Mouse (Mus musculus): Measurements from ENCODE around the gene Dnah1. TPM values are rescaled to one million over a fixed set of nuclear protein-coding genes. Genes with fewer than 3 reads are reported as not detected.

The Dnah1 gene
- polyA plus RNA-seq, 1 experiment from 2014 or later = 1.3 TPM

- WGBS = 91% methylated on average over 14 of the region's 14 CpGs
- H3K9me3 ChIP-seq = no peaks in the 10 kb centered on the region
- ATAC-seq (ENCODE audit: extremely low read depth, insufficient number of reproducible peaks, low FRiP score, low TSS enrichment) = no peak
- no peak overlapping the region for H3K4me2 ChIP-seq
- H3K4me1 ChIP-seq = no peaks in the 10 kb centered on the region
- no peak overlapping the region for H3K4me3 ChIP-seq
- peaks cover 89% of the 10 kb centered on the region for H3K36me3 ChIP-seq
- H3K27me3 ChIP-seq (replicated peaks) = no peaks in the 10 kb centered on the region
- H3K9ac ChIP-seq = no peak overlapping the region
- H3K27ac ChIP-seq (replicated peaks) = no peak overlapping the region
These were observed 65.1 kb downstream of the Dnah1 start for GRCm38 (mm10) chr14:31258476-31259050.

GRCm38 (mm10) chr14:31252091-31252490 is 71.6 kb downstream of the Dnah1 start:
- ATAC-seq (ENCODE audit: extremely low read depth, insufficient number of reproducible peaks, low FRiP score, low TSS enrichment) = no peak
- H3K4me3 ChIP-seq = peak overlapping the region; percentile 71
- WGBS = 86% methylated on average over 5 of the region's 5 CpGs
- peaks cover 24% of the 10 kb centered on the region for H3K4me1 ChIP-seq
- no peaks in the 10 kb centered on the region for H3K9me3 ChIP-seq
- peaks cover 47% of the 10 kb centered on the region for H3K36me3 ChIP-seq
- H3K27me3 ChIP-seq (replicated peaks) = no peaks in the 10 kb centered on the region
- H3K9ac ChIP-seq = peak overlapping the region; percentile 94
- H3K27ac ChIP-seq (replicated peaks) = no peak overlapping the region; the same call in 1 of the 2 replicates
- H3K4me2 ChIP-seq = peak overlapping the region; percentile 87

- Histone ChIP-seq H3K27me3 (replicated peaks) (no peaks in the 10 kb centered on the region), H3K36me3 (peaks cover 43% of the 10 kb centered on the region), H3K4me2 (peak overlapping the region; percentile 87), H3K27ac (replicated peaks) (peak overlapping the region; percentile 95), H3K4me1 (peaks cover 27% of the 10 kb centered on the region), H3K9ac (peak overlapping the region; percentile 94), H3K9me3 (no peaks in the 10 kb centered on the region), H3K4me3 (peak overlapping the region; percentile 71)
- no peak for ATAC-seq (ENCODE audit: extremely low read depth, insufficient number of reproducible peaks, low FRiP score, low TSS enrichment)
- 2% methylated on average over 15 of the region's 18 CpGs for WGBS
These were observed 72.1 kb downstream of the Dnah1 start for GRCm38 (mm10) chr14:31251626-31252025.

DNA sequence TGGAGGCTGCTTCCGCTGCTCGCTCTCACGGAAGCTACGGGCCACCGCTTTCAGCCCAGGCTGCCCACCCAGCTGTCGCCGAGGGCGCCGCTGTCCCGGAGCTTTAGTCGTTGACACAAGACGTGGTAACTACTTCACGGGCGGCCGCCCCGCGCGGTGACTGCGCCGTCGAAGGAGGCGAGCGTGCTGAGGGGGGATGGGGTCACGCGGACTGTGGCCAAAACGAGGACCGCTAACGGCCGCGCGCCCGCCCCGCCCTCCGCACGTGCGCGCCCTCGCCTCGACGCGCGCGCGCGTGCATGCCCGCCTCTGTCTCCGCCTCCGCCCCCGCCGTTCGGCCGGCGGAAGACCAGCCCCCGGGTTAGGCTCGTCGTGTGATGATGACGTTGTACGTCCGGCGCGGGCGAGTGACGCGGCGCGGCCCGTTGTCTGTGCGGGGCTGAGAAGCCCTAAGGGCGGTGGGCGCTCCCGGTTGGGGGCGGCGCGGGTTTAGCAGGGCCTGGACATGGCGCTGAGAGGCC is 72.6 kb downstream of the Dnah1 start, which contains the start of the genes Phf7 and Bap1:
Phf7 (minus strand) TSS at position 234 of the 521 bp plus-strand sequence.
Bap1 (plus strand) TSS at position 367 of the 521 bp plus-strand sequence.
- H3K36me3 ChIP-seq = peaks cover 38% of the 10 kb centered on the region
- H3K27ac ChIP-seq (replicated peaks) = peak within 1 kb of the TSS; percentile 95
- peak within 1 kb of the TSS; percentile 71 for H3K4me3 ChIP-seq
- WGBS = under 1% methylated on average over 75 of the region's 75 CpGs
- ATAC-seq (ENCODE audit: extremely low read depth, insufficient number of reproducible peaks, low FRiP score, low TSS enrichment) = peak; percentile 87
- H3K9ac ChIP-seq = peak within 1 kb of the TSS; percentile 94
- no peaks in the 10 kb centered on the region for H3K27me3 ChIP-seq (replicated peaks)
- peak within 1 kb of the TSS; percentile 87 for H3K4me2 ChIP-seq
- H3K4me1 ChIP-seq = peaks cover 32% of the 10 kb centered on the region
- no peaks in the 10 kb centered on the region for H3K9me3 ChIP-seq

DNA sequence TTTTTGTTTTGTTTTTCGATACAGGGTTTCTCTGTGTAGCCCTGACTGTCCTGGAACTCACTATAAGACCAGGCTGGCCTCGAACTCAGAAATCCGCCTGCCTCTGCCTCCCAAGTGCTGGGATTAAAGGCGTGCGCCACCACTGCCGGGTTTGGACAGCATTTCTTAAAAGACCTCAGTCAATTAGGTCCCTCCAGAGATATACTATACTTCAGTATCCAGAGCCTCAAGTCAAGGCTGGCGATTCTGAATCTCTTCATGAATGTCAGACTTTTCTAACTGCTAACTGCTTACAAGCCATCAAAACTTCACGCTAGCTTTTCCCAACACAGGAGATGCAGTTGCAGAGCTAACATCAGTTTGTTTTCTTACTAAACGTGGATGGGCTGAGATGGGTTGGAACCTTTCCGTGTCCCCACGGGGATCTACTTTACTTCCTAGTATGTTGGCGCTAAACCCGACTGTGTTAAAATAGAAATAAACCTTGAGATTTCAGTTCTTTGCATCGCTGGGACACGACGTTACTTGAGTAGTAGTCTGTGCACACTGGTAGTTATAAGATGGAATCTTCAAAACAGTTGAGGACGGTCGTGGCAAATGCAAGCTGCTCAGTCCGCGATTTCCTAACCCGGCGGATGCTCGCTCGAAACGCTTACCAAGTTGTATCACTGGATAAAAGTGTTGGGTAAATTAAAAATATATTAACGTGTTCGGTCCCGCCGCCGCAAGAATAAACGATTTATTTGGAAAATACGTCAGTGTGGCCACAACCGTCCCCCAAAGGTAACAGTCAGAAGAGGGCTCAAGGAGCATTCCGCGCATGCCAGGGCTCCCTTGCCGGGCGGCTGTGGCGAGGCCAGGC is 73.2 kb downstream of the Dnah1 start:
- Histone ChIP-seq H3K4me1 (peaks cover 38% of the 10 kb centered on the region), H3K27ac (replicated peaks) (peak overlapping the region; percentile 95), H3K4me2 (peak overlapping the region; percentile 70), H3K27me3 (replicated peaks) (no peaks in the 10 kb centered on the region), H3K4me3 (peak overlapping the region; percentile 71), H3K9me3 (no peaks in the 10 kb centered on the region), H3K9ac (peak overlapping the region; percentile 89), H3K36me3 (peaks cover 31% of the 10 kb centered on the region)
- ATAC-seq (ENCODE audit: extremely low read depth, insufficient number of reproducible peaks, low FRiP score, low TSS enrichment) = peak; percentile 65
- WGBS = 17% methylated on average over 38 of the region's 38 CpGs

- ATAC-seq (ENCODE audit: extremely low read depth, insufficient number of reproducible peaks, low FRiP score, low TSS enrichment) = no peak
- no peaks in the 10 kb centered on the region for H3K9me3 ChIP-seq
- no peak overlapping the region for H3K27ac ChIP-seq (replicated peaks)
- H3K36me3 ChIP-seq = peaks cover 10% of the 10 kb centered on the region
- H3K4me1 ChIP-seq = peaks cover 38% of the 10 kb centered on the region
- H3K27me3 ChIP-seq (replicated peaks) = no peaks in the 10 kb centered on the region
- no peak overlapping the region for H3K4me3 ChIP-seq
- H3K9ac ChIP-seq = no peak overlapping the region
- 87% methylated on average over 6 of the region's 6 CpGs for WGBS
- no peak overlapping the region for H3K4me2 ChIP-seq
These were observed 75.3 kb downstream of the Dnah1 start for GRCm38 (mm10) chr14:31248396-31248795.

DNA sequence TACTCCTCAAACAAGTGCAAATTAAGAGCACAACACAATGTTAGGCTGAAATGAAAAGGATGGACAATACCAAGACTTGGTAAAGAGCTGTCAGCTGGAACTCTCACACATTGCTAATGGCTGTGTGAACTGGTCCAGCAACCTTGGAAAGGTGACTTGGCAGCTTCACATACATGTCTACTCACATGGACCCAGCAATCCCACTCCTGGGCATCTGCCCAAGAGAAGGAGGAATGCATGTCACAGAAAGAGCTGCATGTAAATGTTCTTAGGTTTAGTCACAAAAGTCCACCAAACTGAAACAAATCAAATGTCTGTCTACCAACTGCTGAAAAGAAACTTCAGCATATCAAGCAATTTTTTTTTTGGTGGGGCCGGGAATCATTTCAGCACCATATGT is 77.8 kb downstream of the Dnah1 start:
- Histone ChIP-seq H3K36me3 (no peaks in the 10 kb centered on the region), H3K9ac (0 out of 2 replicates have a peak overlapping the region, but pooled peaks have one; percentile 1), H3K9me3 (no peaks in the 10 kb centered on the region), H3K4me1 (peaks cover 27% of the 10 kb centered on the region), H3K4me3 (no peak overlapping the region), H3K27me3 (replicated peaks) (no peaks in the 10 kb centered on the region), H3K4me2 (no peak overlapping the region), H3K27ac (replicated peaks) (peak overlapping the region; percentile 53)
- WGBS = 35% methylated on average over 1 of the region's 1 CpGs
- no peak for ATAC-seq (ENCODE audit: extremely low read depth, insufficient number of reproducible peaks, low FRiP score, low TSS enrichment)

DNA sequence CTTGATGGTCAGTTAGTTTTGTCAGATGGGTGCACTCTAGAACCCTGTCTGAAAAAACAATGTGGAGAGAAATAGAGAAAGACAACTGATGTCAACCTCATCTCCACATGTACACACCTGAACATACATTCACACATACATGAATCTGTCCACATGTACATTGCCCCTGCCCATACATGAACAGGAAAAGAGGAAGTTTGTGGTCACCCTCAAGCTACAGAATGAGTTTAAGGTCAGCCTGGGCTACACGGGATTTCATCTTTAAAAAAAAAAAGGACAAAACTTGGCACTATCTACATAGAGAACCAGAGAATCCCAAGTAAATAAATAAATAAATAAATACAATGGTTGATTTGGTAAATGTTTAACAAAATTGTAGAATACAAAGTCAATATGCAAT is 78.9 kb downstream of the Dnah1 start:
- Histone ChIP-seq H3K9ac (no peak overlapping the region), H3K9me3 (no peaks in the 10 kb centered on the region), H3K36me3 (no peaks in the 10 kb centered on the region), H3K4me1 (peaks cover 20% of the 10 kb centered on the region), H3K4me3 (no peak overlapping the region), H3K27ac (replicated peaks) (no peak overlapping the region), H3K4me2 (no peak overlapping the region), H3K27me3 (replicated peaks) (no peaks in the 10 kb centered on the region)
- whole genome bisulfite sequencing = 73% methylated on average over 1 of the region's 1 CpGs
- ATAC-seq (ENCODE audit: extremely low read depth, insufficient number of reproducible peaks, low FRiP score, low TSS enrichment) = no peak

GRCm38 (mm10) chr14:31240528-31240927 is 83.2 kb downstream of the Dnah1 start:
- peaks cover 2% of the 10 kb centered on the region; the same call in 1 of the 2 replicates for H3K36me3 ChIP-seq
- 70% methylated on average over 3 of the region's 3 CpGs for WGBS
- ATAC-seq (ENCODE audit: extremely low read depth, insufficient number of reproducible peaks, low FRiP score, low TSS enrichment) = no peak

DNA sequence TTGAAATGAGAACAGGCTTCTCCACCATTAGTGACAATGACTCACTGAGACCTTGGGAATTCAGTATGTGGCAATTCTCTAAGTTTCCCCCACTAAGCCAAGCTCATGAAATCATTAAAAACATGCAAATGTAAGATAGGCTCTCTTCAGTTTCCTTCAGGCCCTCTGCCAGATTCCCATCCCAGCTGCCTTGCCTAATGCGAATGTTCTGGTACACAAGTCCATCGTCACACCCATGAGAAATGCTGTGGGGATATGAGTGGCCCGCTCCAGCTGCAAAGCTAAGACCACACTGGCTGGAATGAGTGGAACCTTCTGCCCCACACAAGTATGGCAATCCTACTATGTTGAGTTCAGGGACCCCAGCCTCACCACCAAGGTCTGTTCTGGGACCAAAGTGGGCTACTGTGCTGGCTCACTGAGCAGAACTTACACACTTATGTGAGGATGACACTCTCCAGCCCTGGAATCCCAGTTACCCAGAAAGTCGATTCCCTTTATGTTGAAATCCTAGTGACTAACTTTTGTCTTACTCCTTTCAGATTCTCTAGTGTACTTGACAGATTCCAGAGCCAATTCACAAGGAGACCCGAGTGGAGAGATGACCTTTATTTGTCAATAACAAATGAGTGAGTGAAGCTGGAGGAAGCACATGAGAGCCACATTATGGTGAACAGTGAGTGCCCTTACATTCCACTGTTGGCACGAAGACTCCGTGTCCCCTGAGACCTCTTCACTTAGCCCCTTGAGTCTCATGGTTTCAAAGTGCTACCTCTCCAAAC is 86.4 kb downstream of the Dnah1 start:
- 73% methylated on average over 7 of the region's 7 CpGs for WGBS
- no peak overlapping the region for H3K9ac ChIP-seq
- no peaks in the 10 kb centered on the region for H3K27me3 ChIP-seq (replicated peaks)
- H3K4me3 ChIP-seq = no peak overlapping the region
- peaks cover 18% of the 10 kb centered on the region for H3K4me1 ChIP-seq
- H3K9me3 ChIP-seq = no peaks in the 10 kb centered on the region
- ATAC-seq (ENCODE audit: extremely low read depth, insufficient number of reproducible peaks, low FRiP score, low TSS enrichment) = no peak
- H3K27ac ChIP-seq (replicated peaks) = no peak overlapping the region
- H3K36me3 ChIP-seq = peaks cover 2% of the 10 kb centered on the region; the same call in 1 of the 2 replicates
- no peak overlapping the region for H3K4me2 ChIP-seq

More at GRCm38 (mm10) chr14:31240528-31240927, 83.2 kb downstream of the Dnah1 start:
- Histone ChIP-seq H3K9ac (no peak overlapping the region), H3K27ac (replicated peaks) (no peak overlapping the region), H3K4me2 (no peak overlapping the region), H3K27me3 (replicated peaks) (no peaks in the 10 kb centered on the region), H3K4me1 (peaks cover under 1% of the 10 kb centered on the region; the same call in 1 of the 2 replicates), H3K4me3 (no peak overlapping the region), H3K9me3 (no peaks in the 10 kb centered on the region)
